Mouse (Mus musculus) embryonic facial prominence, embryonic 15.5 days (tissue): ENCODE measurements around the gene Slc43a2. TPM values are rescaled to one million over a fixed set of nuclear protein-coding genes. Genes with fewer than 3 reads are reported as not detected.

ENCODE experiments used
- ATAC-seq: fragments of 200-750 bp; cut with Nextera tagmentation; 2 replicates; pipeline ENCODE4 v1.8.0; 2017; ENCODE audit warnings: low read depth, moderate TSS enrichment; ENCODE audit not compliant: insufficient number of reproducible peaks, low FRiP score, low TSS enrichment
- H3K27ac ChIP-seq: fragments of 300-500 bp; sonication (generic); replicated peaks from 2 replicates; pipeline ENCODE4 v1.5.1; 2015; ENCODE audit warnings: mild to moderate bottlenecking, inconsistent platforms
- H3K27me3 ChIP-seq: fragments of 300-500 bp; sonication (generic); 2 replicates; pipeline ENCODE4 v1.6.1; 2015; ENCODE audit warnings: inconsistent platforms
- H3K36me3 ChIP-seq: fragments of 300-500 bp; sonication (generic); 2 replicates; pipeline ENCODE4 v1.6.1; 2015; ENCODE audit warnings: mild to moderate bottlenecking, inconsistent platforms
- H3K4me1 ChIP-seq: fragments of 300-500 bp; sonication (generic); 2 replicates; pipeline ENCODE4 v1.6.1; 2015; ENCODE audit warnings: inconsistent platforms
- H3K4me2 ChIP-seq: fragments of 300-500 bp; sonication (generic); replicated peaks from 2 replicates; pipeline ENCODE4 v1.6.1; 2015; ENCODE audit warnings: mild to moderate bottlenecking, inconsistent platforms
- H3K4me3 ChIP-seq: fragments of 300-500 bp; sonication (generic); replicated peaks from 2 replicates; pipeline ENCODE4 v1.5.1; 2015; ENCODE audit warnings: mild to moderate bottlenecking, inconsistent platforms
- H3K9ac ChIP-seq: fragments of 300-500 bp; sonication (generic); 2 replicates; pipeline ENCODE4 v1.6.1; 2015; ENCODE audit warnings: inconsistent platforms
- H3K9me3 ChIP-seq: fragments of 300-500 bp; sonication (generic); replicated peaks from 2 replicates; pipeline ENCODE4 v1.6.1; 2016; ENCODE audit warnings: inconsistent platforms
- WGBS: fragments of 180-500 bp; shearing (Covaris S2); methylation state at CpG from one replicate; pipeline ENCODE4 v1.1.7; 2015; 5-methylcytosine and 5-hydroxymethylcytosine counted together
- polyA plus RNA-seq: library from polyadenylated mRNA; unstranded; fragments of >200 nt; fragmentation: Nextera tagmentation; extraction: Ambion mirVana; gene quantifications from 2 replicates; pipeline ENCODE4 v1.2.1, GENCODE M21; 2015

Gene Slc43a2
- polyA plus RNA-seq, 1 experiment from 2014 or later, result 5.7 TPM

- 0% methylated on average over 31 of the region's 31 CpGs for WGBS
- peak overlapping the region; percentile 99 for H3K4me2 ChIP-seq
- H3K27ac ChIP-seq, result peak overlapping the region; percentile 86
- H3K9me3 ChIP-seq, result no peaks in the 10 kb centered on the region
- no peaks in the 10 kb centered on the region for H3K27me3 ChIP-seq
- peaks cover 18% of the 10 kb centered on the region for H3K4me1 ChIP-seq
- ATAC-seq, result 0 out of 2 replicates have a peak, but pooled peaks have one; percentile 3
- peak overlapping the region; percentile 64 for H3K4me3 ChIP-seq
- peak overlapping the region; percentile 63 for H3K9ac ChIP-seq
- no peaks in the 10 kb centered on the region for H3K36me3 ChIP-seq
Measured at GRCm38 (mm10) chr11:75530845-75531373, 585 bp upstream of the Slc43a2 start.

- peak overlapping the region; percentile 99 for H3K4me2 ChIP-seq
- H3K27me3 ChIP-seq, result no peaks in the 10 kb centered on the region
- H3K4me1 ChIP-seq, result peaks cover 18% of the 10 kb centered on the region
- WGBS, result 15% methylated on average over 38 of the region's 38 CpGs
- H3K9ac ChIP-seq, result peak overlapping the region; percentile 31; the same call in 1 of the 2 replicates
- no peaks in the 10 kb centered on the region for H3K9me3 ChIP-seq
- peak overlapping the region; percentile 64 for H3K4me3 ChIP-seq
- no peaks in the 10 kb centered on the region for H3K36me3 ChIP-seq
- no peak for ATAC-seq
- no peak overlapping the region for H3K27ac ChIP-seq
Measured at GRCm38 (mm10) chr11:75532340-75533277, 1.1 kb downstream of the Slc43a2 start.

- no peaks in the 10 kb centered on the region for H3K9me3 ChIP-seq
- H3K27me3 ChIP-seq, result no peaks in the 10 kb centered on the region
- no peak overlapping the region for H3K9ac ChIP-seq
- peak overlapping the region; percentile 99; the same call in 1 of the 2 replicates for H3K4me2 ChIP-seq
- no peaks in the 10 kb centered on the region for H3K36me3 ChIP-seq
- no peak overlapping the region for H3K27ac ChIP-seq
- ATAC-seq, result no peak
- no peak overlapping the region for H3K4me3 ChIP-seq
- peaks cover 21% of the 10 kb centered on the region for H3K4me1 ChIP-seq
- WGBS, result 67% methylated on average over 6 of the region's 6 CpGs
Measured at GRCm38 (mm10) chr11:75533314-75534015, 2.0 kb downstream of the Slc43a2 start.

- H3K36me3 ChIP-seq, result no peaks in the 10 kb centered on the region
- H3K27me3 ChIP-seq, result no peaks in the 10 kb centered on the region
- H3K4me2 ChIP-seq, result no peak overlapping the region
- no peak overlapping the region for H3K4me3 ChIP-seq
- H3K4me1 ChIP-seq, result peaks cover 21% of the 10 kb centered on the region
- no peaks in the 10 kb centered on the region for H3K9me3 ChIP-seq
- 38% methylated on average over 4 of the region's 4 CpGs for WGBS
- no peak for ATAC-seq
- H3K9ac ChIP-seq, result no peak overlapping the region
- no peak overlapping the region for H3K27ac ChIP-seq
Measured at GRCm38 (mm10) chr11:75534286-75535033, 3.0 kb downstream of the Slc43a2 start.

- WGBS, result 49% methylated on average over 13 of the region's 13 CpGs
- H3K4me1 ChIP-seq, result peaks cover 21% of the 10 kb centered on the region
- no peak for ATAC-seq
- no peaks in the 10 kb centered on the region for H3K9me3 ChIP-seq
- no peak overlapping the region for H3K4me2 ChIP-seq
- no peak overlapping the region for H3K4me3 ChIP-seq
- no peak overlapping the region for H3K27ac ChIP-seq
- H3K36me3 ChIP-seq, result no peaks in the 10 kb centered on the region
- no peak overlapping the region for H3K9ac ChIP-seq
- no peaks in the 10 kb centered on the region for H3K27me3 ChIP-seq
Measured at GRCm38 (mm10) chr11:75535106-75535795, 3.8 kb downstream of the Slc43a2 start.

- H3K4me1 ChIP-seq, result peaks cover 18% of the 10 kb centered on the region
- H3K27me3 ChIP-seq, result no peaks in the 10 kb centered on the region
- no peak overlapping the region for H3K27ac ChIP-seq
- H3K4me3 ChIP-seq, result no peak overlapping the region
- H3K9ac ChIP-seq, result no peak overlapping the region
- ATAC-seq, result no peak
- H3K4me2 ChIP-seq, result no peak overlapping the region
- no peaks in the 10 kb centered on the region for H3K9me3 ChIP-seq
- H3K36me3 ChIP-seq, result no peaks in the 10 kb centered on the region
- 88% methylated on average over 12 of the region's 12 CpGs for WGBS
Measured at GRCm38 (mm10) chr11:75536255-75537024, 4.9 kb downstream of the Slc43a2 start.

GRCm38 (mm10) chr11:75537025-75537414 lies 5.5 kb downstream of the Slc43a2 start:
- Histone ChIP-seq H3K4me1 (peaks cover 16% of the 10 kb centered on the region), H3K36me3 (no peaks in the 10 kb centered on the region), H3K27me3 (no peaks in the 10 kb centered on the region), H3K4me3 (no peak overlapping the region), H3K9me3 (no peaks in the 10 kb centered on the region), H3K4me2 (no peak overlapping the region), H3K9ac (no peak overlapping the region), H3K27ac (no peak overlapping the region)
- no peak for ATAC-seq
- WGBS, result 86% methylated on average over 8 of the region's 8 CpGs

- ATAC-seq, result no peak
- H3K4me1 ChIP-seq, result peaks cover 10% of the 10 kb centered on the region; the same call in 1 of the 2 replicates
- H3K9me3 ChIP-seq, result no peaks in the 10 kb centered on the region
- H3K4me3 ChIP-seq, result no peak overlapping the region
- no peak overlapping the region for H3K9ac ChIP-seq
- peak overlapping the region; percentile 9; the same call in 1 of the 2 replicates for H3K27ac ChIP-seq
- H3K36me3 ChIP-seq, result no peaks in the 10 kb centered on the region
- H3K27me3 ChIP-seq, result no peaks in the 10 kb centered on the region
- WGBS, result 49% methylated on average over 11 of the region's 11 CpGs
- no peak overlapping the region for H3K4me2 ChIP-seq
Measured at GRCm38 (mm10) chr11:75537491-75538183, 6.1 kb downstream of the Slc43a2 start.

- ATAC-seq, result no peak
- Histone ChIP-seq H3K4me2 (no peak overlapping the region), H3K4me3 (no peak overlapping the region), H3K9ac (no peak overlapping the region), H3K36me3 (no peaks in the 10 kb centered on the region), H3K27me3 (no peaks in the 10 kb centered on the region), H3K4me1 (0 out of 2 replicates have a peak, but pooled peaks cover 8% of the 10 kb centered on the region), H3K27ac (peak overlapping the region; percentile 9; the same call in 1 of the 2 replicates), H3K9me3 (no peaks in the 10 kb centered on the region)
- WGBS, result 55% methylated on average over 9 of the region's 9 CpGs
Measured at GRCm38 (mm10) chr11:75538184-75538969, 6.9 kb downstream of the Slc43a2 start.
